Mouse (Mus musculus): ENCODE measurements at regions not wholly inside any gene's neighbourhood (a gene's known extent, or its start where the extent isn't known, plus 50 kb on each side); places are given as distances from the start of the nearest gene placed in this dataset.

DNA sequence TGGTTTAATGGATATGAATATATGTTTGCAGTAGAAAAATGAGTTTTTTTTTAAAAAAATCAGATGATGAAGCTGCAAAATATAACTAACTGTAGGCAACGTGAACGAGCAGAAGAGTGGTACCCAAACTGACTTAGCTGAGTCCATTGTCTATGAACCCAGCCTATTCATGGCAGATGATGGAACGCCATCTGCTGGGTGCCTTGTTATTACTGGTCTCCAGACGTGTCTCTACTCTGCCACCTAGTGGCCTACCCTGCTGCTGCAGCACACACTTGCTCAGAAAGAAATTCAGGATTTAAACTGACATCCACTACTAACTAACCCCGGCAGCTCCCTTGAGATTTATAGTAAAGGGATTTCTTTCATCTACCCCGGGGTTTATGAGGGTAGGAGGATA is 143.7 kb downstream of the Csl start:
- intact Hi-C loops (cut with DNase I) = loop anchor here (1.0 to 5.0 kb wide), 3 partner anchors 39 to 508 kb away; partner anchors contain the start of genes Galnt4 and Poc1b

GRCm38 (mm10) chr10:99617623-99618022 is 141.8 kb downstream of the Csl start:
- H3K27ac ChIP-seq = no peak overlapping the region
- intact Hi-C loops (cut with DNase I) = loop anchor here (5.0 kb wide), 1 partner anchor 510 kb away; the partner anchor contains the start of genes Galnt4 and Poc1b
- no peak overlapping the region for H3K9ac ChIP-seq (ENCODE audit: low read depth, low read length)
- no peaks in the 10 kb centered on the region for H3K27me3 ChIP-seq (ENCODE audit: control insufficient read depth, insufficient read depth, low read length)
- DNase-seq = no peak
- H3K79me2 ChIP-seq (replicated peaks; ENCODE audit: control insufficient read depth, insufficient read depth, low read length) = no peaks in the 10 kb centered on the region
- no peaks in the 10 kb centered on the region for H3K4me1 ChIP-seq (ENCODE audit: control insufficient read depth, insufficient read depth, low read length)
- H3K4me3 ChIP-seq = no peak overlapping the region
- no peak for TF ChIP-seq POLR2A (IDR thresholded peaks at IDR 0.05; ENCODE audit: insufficient read depth, low read depth, low read length)
- no peak for TF ChIP-seq EP300 (IDR thresholded peaks at IDR 0.05; ENCODE audit: insufficient read depth, low read depth, low read length)
- TF ChIP-seq CTCF (IDR thresholded peaks at IDR 0.05) = no peak
- no peaks in the 10 kb centered on the region for H3K36me3 ChIP-seq (ENCODE audit: control insufficient read depth, insufficient read depth, low read length)
- 66% methylated on average over 3 of the region's 3 CpGs for WGBS

More for the DNA sequence above, 143.7 kb downstream of the Csl start:
- peak; percentile 91 for TF ChIP-seq EP300 (IDR thresholded peaks at IDR 0.05; ENCODE audit: insufficient read depth, low read depth, low read length)
- peak; percentile 99 for TF ChIP-seq CTCF (IDR thresholded peaks at IDR 0.05)
- no peak for TF ChIP-seq POLR2A (IDR thresholded peaks at IDR 0.05; ENCODE audit: insufficient read depth, low read depth, low read length)
- WGBS = 6% methylated on average over 6 of the region's 6 CpGs
- H3K4me3 ChIP-seq = no peak overlapping the region
- H3K79me2 ChIP-seq (replicated peaks; ENCODE audit: control insufficient read depth, insufficient read depth, low read length) = no peaks in the 10 kb centered on the region
- H3K4me1 ChIP-seq (ENCODE audit: control insufficient read depth, insufficient read depth, low read length) = no peaks in the 10 kb centered on the region
- peak; percentile 74 to 80 for DNase-seq
- H3K36me3 ChIP-seq (ENCODE audit: control insufficient read depth, insufficient read depth, low read length) = no peaks in the 10 kb centered on the region
- no peaks in the 10 kb centered on the region for H3K27me3 ChIP-seq (ENCODE audit: control insufficient read depth, insufficient read depth, low read length)
- no peak overlapping the region for H3K9ac ChIP-seq (ENCODE audit: low read depth, low read length)
- H3K27ac ChIP-seq = no peak overlapping the region

- TF ChIP-seq POLR2A (IDR thresholded peaks at IDR 0.05; ENCODE audit: insufficient read depth, low read depth, low read length) (no peak), EP300 (IDR thresholded peaks at IDR 0.05; ENCODE audit: insufficient read depth, low read depth, low read length) (0 out of 2 replicates have a peak, but pooled peaks have one; percentile 37), CTCF (IDR thresholded peaks at IDR 0.05) (peak; percentile 95)
- Histone ChIP-seq H3K36me3 (ENCODE audit: control insufficient read depth, insufficient read depth, low read length) (no peaks in the 10 kb centered on the region), H3K27ac (no peak overlapping the region), H3K4me1 (ENCODE audit: control insufficient read depth, insufficient read depth, low read length) (no peaks in the 10 kb centered on the region), H3K27me3 (ENCODE audit: control insufficient read depth, insufficient read depth, low read length) (no peaks in the 10 kb centered on the region), H3K79me2 (replicated peaks; ENCODE audit: control insufficient read depth, insufficient read depth, low read length) (no peaks in the 10 kb centered on the region), H3K4me3 (no peak overlapping the region), H3K9ac (ENCODE audit: low read depth, low read length) (no peak overlapping the region)
- DNase-seq = peak; percentile 68 to 77
- WGBS = 43% methylated on average over 18 of the region's 18 CpGs
- intact Hi-C loops (cut with DNase I) = loop anchor here (5.0 kb wide), 1 partner anchor 512 kb away; the partner anchor contains the start of genes Galnt4 and Poc1b
Observed at GRCm38 (mm10) chr10:99619421-99620151, 139.9 kb downstream of the Csl start.

DNA sequence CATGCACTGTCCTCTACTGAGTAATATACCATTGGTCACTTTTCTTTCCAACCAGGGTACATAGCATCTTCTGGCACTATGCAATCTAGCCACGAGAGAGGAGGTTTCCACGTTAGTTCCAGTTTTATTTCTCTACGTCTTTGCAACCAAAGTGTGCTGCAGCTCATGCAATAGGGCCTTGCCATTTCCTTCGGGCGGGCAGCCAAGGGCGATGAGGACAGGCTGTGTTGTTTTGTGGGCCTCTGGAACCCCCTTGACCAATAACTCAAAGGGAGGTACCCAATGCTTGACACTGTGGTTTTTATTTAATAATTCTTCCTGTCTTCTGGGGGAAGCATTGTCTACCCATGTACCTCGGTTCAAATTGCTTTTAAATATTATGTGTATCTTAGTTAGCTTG is 139.0 kb downstream of the Csl start:
- Histone ChIP-seq H3K79me2 (replicated peaks; ENCODE audit: control insufficient read depth, insufficient read depth, low read length) (no peaks in the 10 kb centered on the region), H3K36me3 (ENCODE audit: control insufficient read depth, insufficient read depth, low read length) (no peaks in the 10 kb centered on the region), H3K9ac (ENCODE audit: low read depth, low read length) (no peak overlapping the region), H3K4me3 (no peak overlapping the region), H3K27ac (no peak overlapping the region), H3K27me3 (ENCODE audit: control insufficient read depth, insufficient read depth, low read length) (no peaks in the 10 kb centered on the region), H3K4me1 (ENCODE audit: control insufficient read depth, insufficient read depth, low read length) (no peaks in the 10 kb centered on the region)
- no peak for TF ChIP-seq CTCF (IDR thresholded peaks at IDR 0.05)
- TF ChIP-seq EP300 (IDR thresholded peaks at IDR 0.05; ENCODE audit: insufficient read depth, low read depth, low read length) = no peak
- TF ChIP-seq POLR2A (IDR thresholded peaks at IDR 0.05; ENCODE audit: insufficient read depth, low read depth, low read length) = no peak
- WGBS = 73% methylated on average over 7 of the region's 7 CpGs
- intact Hi-C loops (cut with DNase I) = no loop called here
- no peak for DNase-seq

GRCm38 (mm10) chr10:99627355-99627754 is 132.1 kb downstream of the Csl start:
- intact Hi-C loops (cut with DNase I) = no loop called here
- no peaks in the 10 kb centered on the region for H3K36me3 ChIP-seq (ENCODE audit: control insufficient read depth, insufficient read depth, low read length)
- H3K9ac ChIP-seq (ENCODE audit: low read depth, low read length) = no peak overlapping the region
- no peaks in the 10 kb centered on the region for H3K27me3 ChIP-seq (ENCODE audit: control insufficient read depth, insufficient read depth, low read length)
- TF ChIP-seq EP300 (IDR thresholded peaks at IDR 0.05; ENCODE audit: insufficient read depth, low read depth, low read length) (no peak), CTCF (IDR thresholded peaks at IDR 0.05) (no peak), POLR2A (IDR thresholded peaks at IDR 0.05; ENCODE audit: insufficient read depth, low read depth, low read length) (no peak)
- no peak for DNase-seq
- no peak overlapping the region for H3K27ac ChIP-seq
- no peaks in the 10 kb centered on the region for H3K4me1 ChIP-seq (ENCODE audit: control insufficient read depth, insufficient read depth, low read length)
- H3K79me2 ChIP-seq (replicated peaks; ENCODE audit: control insufficient read depth, insufficient read depth, low read length) = no peaks in the 10 kb centered on the region
- 56% methylated on average over 6 of the region's 6 CpGs for WGBS
- no peak overlapping the region for H3K4me3 ChIP-seq
